Mouse (Mus musculus) myocyte (in vitro differentiated cells): Measurements from ENCODE around the gene Cdca7l. TPM values are rescaled to one million over a fixed set of nuclear protein-coding genes. Genes with fewer than 3 reads are reported as not detected.

Experiments used
- H3K27me3 ChIP-seq: one replicate; pipeline ENCODE4 v1.6.1; 2011; ENCODE audit not compliant: control insufficient read depth, insufficient read depth, insufficient read length
- H3K36me3 ChIP-seq: one replicate; pipeline ENCODE4 v1.6.1; 2011; ENCODE audit not compliant: control insufficient read depth, insufficient read depth
- H3K4me2 ChIP-seq: one replicate; pipeline ENCODE4 v1.6.1; 2011; ENCODE audit warnings: low read depth, control low read depth
- H3K4me3 ChIP-seq: one replicate; pipeline ENCODE4 v1.5.1; 2011; ENCODE audit warnings: mild to moderate bottlenecking, control low read depth, moderate library complexity
- H3K79me2 ChIP-seq: one replicate; pipeline ENCODE4 v1.6.1; 2011; ENCODE audit not compliant: control insufficient read depth, insufficient read depth
- H3ac ChIP-seq: one replicate; pipeline ENCODE4 v1.6.1; 2011; ENCODE audit not compliant: control insufficient read depth, insufficient read length
- CEBPB ChIP-seq: IDR thresholded peaks from 2 replicates; pipeline ENCODE4 v1.6.1; 2011; ENCODE audit warnings: mild to moderate bottlenecking, moderate library complexity; ENCODE audit not compliant: poor library complexity, insufficient read depth, severe bottlenecking
- E2F4 ChIP-seq: IDR thresholded peaks from one replicate; pipeline ENCODE4 v1.6.1; 2011; ENCODE audit warnings: mild to moderate bottlenecking, control low read depth, moderate library complexity; ENCODE audit not compliant: insufficient read depth
- MAX ChIP-seq: IDR thresholded peaks from one replicate; pipeline ENCODE4 v1.6.1; 2011; ENCODE audit warnings: low read depth, mild to moderate bottlenecking, control low read depth
- MYOD1 ChIP-seq, 3 experiments: IDR thresholded peaks; one replicate each; pipeline ENCODE4 v1.6.1; 2011; ENCODE audit warnings: control low read depth in 2 of 3, low read depth in 2 of 3, mild to moderate bottlenecking in 2 of 3, moderate library complexity in 1 of 3; ENCODE audit not compliant: insufficient read length in 2 of 3, control insufficient read depth in 1 of 3
- MYOG ChIP-seq, 3 experiments: IDR thresholded peaks; one replicate each; pipeline ENCODE4 v1.6.1; 2011; ENCODE audit warnings: control low read depth in 2 of 3, low read depth in 2 of 3, mild to moderate bottlenecking in 2 of 3; ENCODE audit not compliant: insufficient read length in 2 of 3, control insufficient read depth in 1 of 3, insufficient read depth in 1 of 3
- POLR2A ChIP-seq: IDR thresholded peaks from one replicate; pipeline ENCODE4 v1.6.1; 2011; ENCODE audit warnings: low read depth, mild to moderate bottlenecking, control low read depth, moderate library complexity; ENCODE audit not compliant: insufficient read length
- POLR2AphosphoS2 ChIP-seq: IDR thresholded peaks from one replicate; pipeline ENCODE4 v1.6.1; 2011; ENCODE audit warnings: low read depth, control low read depth; ENCODE audit not compliant: insufficient read length
- REST ChIP-seq: IDR thresholded peaks from one replicate; pipeline ENCODE4 v1.6.1; 2011; ENCODE audit warnings: mild to moderate bottlenecking, control low read depth, moderate library complexity; ENCODE audit not compliant: insufficient read depth, insufficient read length
- SRF ChIP-seq: IDR thresholded peaks from one replicate; pipeline ENCODE4 v1.6.1; 2011; ENCODE audit warnings: low read depth; ENCODE audit not compliant: control insufficient read depth, insufficient read length
- TCF12 ChIP-seq: IDR thresholded peaks from one replicate; pipeline ENCODE4 v1.6.1; 2011; ENCODE audit warnings: mild to moderate bottlenecking, control low read depth; ENCODE audit not compliant: poor library complexity, insufficient read depth, severe bottlenecking
- TCF3 ChIP-seq: IDR thresholded peaks from one replicate; pipeline ENCODE4 v1.6.1; 2011; ENCODE audit warnings: low read depth, control low read depth; ENCODE audit not compliant: insufficient read length
- USF1 ChIP-seq: IDR thresholded peaks from one replicate; pipeline ENCODE4 v1.6.1; 2011; ENCODE audit warnings: low read depth, mild to moderate bottlenecking, control low read depth, moderate library complexity
- polyA plus RNA-seq: library from polyadenylated mRNA; unstranded; fragments of >200 nt; fragmentation: generic; extraction: Trizol; gene quantifications from one replicate; pipeline ENCODE4 v1.2.1, GENCODE M21; 2012; ENCODE audit warnings: missing spikeins

Gene Cdca7l
- polyA plus RNA-seq, 1 experiment, result 8.3 TPM

DNA sequence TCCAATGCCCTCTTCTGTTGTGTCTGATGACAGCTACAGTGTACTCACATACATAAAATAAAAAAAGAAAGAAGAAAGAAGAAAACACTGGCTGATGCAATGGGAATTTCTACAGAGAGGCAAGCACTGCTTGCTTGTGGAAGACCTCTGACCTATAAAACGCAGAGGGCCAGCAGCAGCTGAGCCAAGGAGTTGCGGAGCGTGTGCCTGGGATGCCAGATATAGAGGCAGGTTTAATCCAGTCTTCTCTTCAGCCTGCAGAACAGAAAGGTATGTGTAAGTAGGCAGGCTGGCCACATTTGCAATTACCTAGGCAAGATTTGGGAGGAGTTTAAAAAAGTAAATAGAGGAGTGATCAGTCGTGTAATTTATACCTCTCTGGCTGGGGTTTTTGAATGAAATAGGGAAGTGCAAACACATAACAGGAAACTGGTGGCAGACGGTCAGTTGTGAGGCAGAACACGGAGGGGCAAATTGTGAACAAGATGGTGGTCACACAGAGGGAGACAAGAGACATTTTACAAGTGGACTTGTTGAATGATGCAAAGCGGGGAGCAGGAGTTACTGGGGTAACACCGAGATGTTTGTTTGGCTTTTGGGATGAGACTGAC lies 27.4 kb downstream of the Cdca7l start:
- no peak overlapping the region for H3K4me3 ChIP-seq
- no peak for TF ChIP-seq MAX
- peak in 1 of 3 experiments; percentile 23 for TF ChIP-seq MYOG (IDR thresholded peaks at IDR 0.05; ENCODE audit: control insufficient read depth in 1 of 3, insufficient read depth in 1 of 3, insufficient read length in 2 of 3, low read depth in 2 of 3)

DNA sequence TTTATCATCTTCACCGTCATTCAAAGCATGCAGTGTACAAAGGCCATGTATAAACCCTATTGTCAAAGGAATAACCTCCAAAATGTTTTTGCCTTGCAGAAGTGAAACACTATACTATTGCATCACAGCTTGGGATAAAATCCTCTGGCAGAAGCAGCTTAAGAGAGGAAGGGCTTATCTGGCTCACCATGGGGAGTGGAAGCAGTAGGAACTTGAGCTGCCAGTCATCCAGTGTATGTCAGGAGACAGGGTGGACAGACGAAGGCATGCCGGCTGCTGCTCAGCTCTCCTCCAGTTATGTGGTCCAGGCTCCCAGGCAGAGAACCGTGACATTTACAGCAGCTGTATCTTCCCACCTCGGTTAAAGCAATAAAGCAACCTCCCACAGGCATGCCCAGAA lies 28.1 kb downstream of the Cdca7l start:
- H3K4me3 ChIP-seq, result no peak overlapping the region
- H3K36me3 ChIP-seq, result no peaks in the 10 kb centered on the region
- H3ac ChIP-seq, result no peak overlapping the region
- H3K27me3 ChIP-seq, result no peaks in the 10 kb centered on the region
- H3K79me2 ChIP-seq, result no peaks in the 10 kb centered on the region
- TF ChIP-seq POLR2A (no peak), TCF3 (peak; percentile 6), SRF (no peak), REST (no peak), TCF12 (no peak), MAX (no peak), E2F4 (no peak), CEBPB (peak; percentile 89), POLR2AphosphoS2 (no peak), MYOG (IDR thresholded peaks at IDR 0.05; ENCODE audit: control insufficient read depth in 1 of 3, insufficient read depth in 1 of 3, insufficient read length in 2 of 3, low read depth in 2 of 3) (peak in 2 of 3 experiments; percentile 32 to 64), MYOD1 (IDR thresholded peaks at IDR 0.05; ENCODE audit: control insufficient read depth in 1 of 3, insufficient read length in 2 of 3, low read depth in 2 of 3) (peak in 1 of 3 experiments; percentile 62)
- H3K4me2 ChIP-seq, result no peak overlapping the region

More for the DNA sequence above, 27.4 kb downstream of the Cdca7l start:
- Histone ChIP-seq H3K4me2 (no peak overlapping the region), H3K79me2 (no peaks in the 10 kb centered on the region), H3K27me3 (no peaks in the 10 kb centered on the region), H3K36me3 (no peaks in the 10 kb centered on the region), H3ac (no peak overlapping the region)

DNA sequence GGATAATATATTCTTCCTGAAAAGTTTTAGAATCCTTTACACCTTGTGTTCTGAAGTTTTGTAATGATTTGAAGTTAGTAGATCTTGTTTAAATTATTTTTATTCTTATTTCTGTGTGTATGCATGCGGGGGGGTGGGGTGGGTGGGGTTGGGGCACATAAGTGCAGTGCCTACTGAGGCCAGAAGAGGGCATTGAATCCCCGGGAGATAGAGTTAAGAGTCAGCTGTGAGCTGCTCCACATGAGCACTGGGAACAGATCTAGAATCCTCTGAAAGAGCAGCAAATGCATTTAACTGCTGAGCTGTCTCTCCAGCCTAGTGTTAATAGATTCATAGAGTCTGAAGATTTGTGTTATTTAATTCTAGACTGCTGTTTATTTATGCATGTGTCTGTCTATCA lies 30.6 kb downstream of the Cdca7l start:
- TF ChIP-seq E2F4 (no peak), MYOG (IDR thresholded peaks at IDR 0.05; ENCODE audit: control insufficient read depth in 1 of 3, insufficient read depth in 1 of 3, insufficient read length in 2 of 3, low read depth in 2 of 3) (no peak), MAX (no peak), TCF12 (no peak), POLR2A (no peak), TCF3 (no peak)

DNA sequence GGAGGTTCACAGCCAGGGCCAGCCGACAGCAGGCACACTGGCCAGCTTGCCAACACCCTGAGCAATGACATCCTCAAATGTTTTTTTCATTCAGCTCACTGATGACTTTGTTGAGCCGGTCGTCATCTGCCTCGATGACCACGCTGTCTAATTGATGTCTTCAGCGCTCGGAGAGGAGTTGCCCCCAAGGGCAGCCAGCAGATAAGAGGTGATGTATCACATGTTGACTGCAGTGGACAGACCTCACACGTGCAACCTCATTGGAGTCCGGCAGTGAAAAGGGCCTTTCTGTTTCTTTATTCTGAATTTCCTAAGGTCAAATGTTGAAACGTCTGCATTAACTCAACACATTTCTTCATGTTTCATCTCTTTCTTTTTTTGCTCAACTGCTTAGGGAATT lies 31.3 kb downstream of the Cdca7l start:
- H3ac ChIP-seq, result no peak overlapping the region
- H3K27me3 ChIP-seq, result no peaks in the 10 kb centered on the region
- H3K4me3 ChIP-seq, result no peak overlapping the region
- H3K79me2 ChIP-seq, result no peaks in the 10 kb centered on the region
- TF ChIP-seq MYOD1 (IDR thresholded peaks at IDR 0.05; ENCODE audit: control insufficient read depth in 1 of 3, insufficient read length in 2 of 3, low read depth in 2 of 3) (no peak), POLR2A (no peak), CEBPB (no peak), USF1 (no peak)
- H3K4me2 ChIP-seq, result no peak overlapping the region
- H3K36me3 ChIP-seq, result no peaks in the 10 kb centered on the region

More for the DNA sequence above, 30.6 kb downstream of the Cdca7l start:
- Histone ChIP-seq H3K27me3 (no peaks in the 10 kb centered on the region), H3ac (no peak overlapping the region), H3K4me3 (no peak overlapping the region), H3K79me2 (no peaks in the 10 kb centered on the region), H3K36me3 (no peaks in the 10 kb centered on the region), H3K4me2 (no peak overlapping the region)

DNA sequence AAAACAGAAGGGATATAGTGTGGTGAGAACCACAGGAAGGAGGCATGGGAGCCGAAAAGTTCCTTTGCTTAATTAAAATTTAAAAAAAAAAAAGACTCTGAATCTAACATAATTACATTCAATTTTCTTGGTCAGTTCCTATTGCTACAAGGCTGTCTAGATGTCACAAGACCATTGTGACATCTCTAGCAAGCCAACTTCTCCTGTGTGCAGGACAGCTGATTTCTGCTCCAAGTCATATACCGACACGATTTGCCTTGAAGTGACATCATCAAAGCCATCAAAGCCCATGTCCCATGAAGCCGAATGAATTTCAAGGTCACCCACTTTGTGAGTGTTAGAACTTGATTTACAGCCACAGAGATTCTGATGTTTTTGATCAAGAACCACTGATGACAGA lies 33.3 kb downstream of the Cdca7l start:
- H3K79me2 ChIP-seq, result no peaks in the 10 kb centered on the region
- H3K4me2 ChIP-seq, result no peak overlapping the region
- H3K27me3 ChIP-seq, result no peaks in the 10 kb centered on the region
- TF ChIP-seq MYOD1 (IDR thresholded peaks at IDR 0.05; ENCODE audit: control insufficient read depth in 1 of 3, insufficient read length in 2 of 3, low read depth in 2 of 3) (no peak), MYOG (IDR thresholded peaks at IDR 0.05; ENCODE audit: control insufficient read depth in 1 of 3, insufficient read depth in 1 of 3, insufficient read length in 2 of 3, low read depth in 2 of 3) (no peak), REST (no peak), TCF12 (no peak), USF1 (no peak), MAX (no peak)
- H3K36me3 ChIP-seq, result no peaks in the 10 kb centered on the region
- no peak overlapping the region for H3ac ChIP-seq
- H3K4me3 ChIP-seq, result no peak overlapping the region
